Mouse (Mus musculus) 3134 (cell line): Measurements from ENCODE around the gene Bcl9.

Experiments used
- DNase-seq: peaks from one replicate; pipeline ENCODE4 v3.0.0-alpha.2; 2011; ENCODE audit warnings: low spot score; ENCODE audit not compliant: insufficient read length; ENCODE audit errors: extremely low read depth

The Bcl9 gene

GRCm38 (mm10) chr3:97237403-97237802 is 60.3 kb downstream of the Bcl9 start:
- no peak for DNase-seq

GRCm38 (mm10) chr3:97234797-97235196 is 62.9 kb downstream of the Bcl9 start:
- no peak for DNase-seq

- DNase-seq, result no peak
Observed at GRCm38 (mm10) chr3:97232328-97232727, 65.4 kb downstream of the Bcl9 start.

GRCm38 (mm10) chr3:97231857-97232256 is 65.9 kb downstream of the Bcl9 start:
- DNase-seq, result no peak

GRCm38 (mm10) chr3:97230631-97231404 is 66.9 kb downstream of the Bcl9 start:
- no peak for DNase-seq

- no peak for DNase-seq
Observed at GRCm38 (mm10) chr3:97228457-97228856, 69.3 kb downstream of the Bcl9 start.

- no peak for DNase-seq
Observed at GRCm38 (mm10) chr3:97228020-97228419, 69.7 kb downstream of the Bcl9 start.

- DNase-seq, result peak; percentile 90
Observed at GRCm38 (mm10) chr3:97227259-97228005, 70.3 kb downstream of the Bcl9 start.

GRCm38 (mm10) chr3:97226719-97227118 is 71.0 kb downstream of the Bcl9 start:
- DNase-seq, result peak; percentile 33

GRCm38 (mm10) chr3:97225231-97225630 is 72.5 kb downstream of the Bcl9 start:
- DNase-seq, result no peak

GRCm38 (mm10) chr3:97223261-97223660 is 74.5 kb downstream of the Bcl9 start:
- DNase-seq, result no peak

- no peak for DNase-seq
Observed at GRCm38 (mm10) chr3:97215526-97215925, 82.2 kb downstream of the Bcl9 start.

- peak; percentile 43 for DNase-seq
Observed at GRCm38 (mm10) chr3:97214439-97214838, 83.3 kb downstream of the Bcl9 start.

- no peak for DNase-seq
Observed at GRCm38 (mm10) chr3:97213871-97214270, 83.8 kb downstream of the Bcl9 start.

GRCm38 (mm10) chr3:97211177-97211576 is 86.5 kb downstream of the Bcl9 start:
- no peak for DNase-seq

GRCm38 (mm10) chr3:97209351-97209750 is 88.4 kb downstream of the Bcl9 start:
- no peak for DNase-seq

GRCm38 (mm10) chr3:97206521-97206920 is 91.2 kb downstream of the Bcl9 start:
- no peak for DNase-seq

GRCm38 (mm10) chr3:97203880-97204279 is 93.8 kb downstream of the Bcl9 start:
- DNase-seq, result no peak

GRCm38 (mm10) chr3:97201943-97202342 is 95.8 kb downstream of the Bcl9 start:
- no peak for DNase-seq

- DNase-seq, result no peak
Observed at GRCm38 (mm10) chr3:97199261-97199660, 98.5 kb downstream of the Bcl9 start.

GRCm38 (mm10) chr3:97196571-97196970 is 101.1 kb downstream of the Bcl9 start:
- DNase-seq, result no peak
